Mouse (Mus musculus): ENCODE results near the gene Pole. TPM values are rescaled to one million over a fixed set of nuclear protein-coding genes. Genes with fewer than 3 reads are reported as not detected.

Gene Pole
- polyA plus RNA-seq (2014; fragmentation: Illumina TruSeq; extraction: RNeasy Lipid Tissue Mini Kit (QIAGEN cat#74804); ENCODE audit: low read depth, low replicate concordance), result 3.2 TPM

GRCm38 (mm10) chr5:110285770-110286445 is at the start of gene Pole, which contains the start of gene Pxmp2:
Gene Pole, plus strand, starts transcription at chr5:110286306.
Gene Pxmp2, minus strand, starts transcription at chr5:110286186.

GRCm38 (mm10) chr5:110269141-110270101 is 16.7 kb upstream of the Pole start, which contains the start of gene Pgam5:
Gene Pgam5, minus strand, starts transcription at chr5:110269913.

GRCm38 (mm10) chr5:110342648-110343284 is 56.7 kb downstream of the Pole start, which contains the start of gene P2rx2:
Gene P2rx2, minus strand, starts transcription at chr5:110343212.

GRCm38 (mm10) chr5:110344524-110344923 is 58.4 kb downstream of the Pole start, which contains the start of gene Lrcol1:
Gene Lrcol1, plus strand, starts transcription at chr5:110344730.

Other genes starting within 250 kb of the Pole start
- 27.9 TPM for gene Gm17655, start 213.8 kb upstream of the Pole start, polyA plus RNA-seq (2014; fragmentation: Illumina TruSeq; extraction: RNeasy Lipid Tissue Mini Kit (QIAGEN cat#74804); ENCODE audit: low read depth, low replicate concordance)
- gene Gm35315, start 191.9 kb upstream of the Pole start, polyA plus RNA-seq (2014; fragmentation: Illumina TruSeq; extraction: RNeasy Lipid Tissue Mini Kit (QIAGEN cat#74804); ENCODE audit: low read depth, low replicate concordance), result 8.3 TPM
- not detected for gene Plcxd1, start 186.3 kb upstream of the Pole start, polyA plus RNA-seq (2014; fragmentation: Illumina TruSeq; extraction: RNeasy Lipid Tissue Mini Kit (QIAGEN cat#74804); ENCODE audit: low read depth, low replicate concordance)
- not detected for gene Gtpbp6, start 178.1 kb upstream of the Pole start, polyA plus RNA-seq (2014; fragmentation: Illumina TruSeq; extraction: RNeasy Lipid Tissue Mini Kit (QIAGEN cat#74804); ENCODE audit: low read depth, low replicate concordance)
- gene Zfp605, start 176.2 kb upstream of the Pole start, polyA plus RNA-seq (2014; fragmentation: Illumina TruSeq; extraction: RNeasy Lipid Tissue Mini Kit (QIAGEN cat#74804); ENCODE audit: low read depth, low replicate concordance), result 8.7 TPM
- gene Chfr, start 150.5 kb upstream of the Pole start, polyA plus RNA-seq (2014; fragmentation: Illumina TruSeq; extraction: RNeasy Lipid Tissue Mini Kit (QIAGEN cat#74804); ENCODE audit: low read depth, low replicate concordance), result 48.4 TPM
- gene Golga3, start 109.6 kb upstream of the Pole start, polyA plus RNA-seq (2014; fragmentation: Illumina TruSeq; extraction: RNeasy Lipid Tissue Mini Kit (QIAGEN cat#74804); ENCODE audit: low read depth, low replicate concordance), result 37.5 TPM
- gene Ankle2, start 55.3 kb upstream of the Pole start, polyA plus RNA-seq (2014; fragmentation: Illumina TruSeq; extraction: RNeasy Lipid Tissue Mini Kit (QIAGEN cat#74804); ENCODE audit: low read depth, low replicate concordance), result 35.8 TPM
- 28.3 TPM for gene Pgam5, start 16.4 kb upstream of the Pole start, polyA plus RNA-seq (2014; fragmentation: Illumina TruSeq; extraction: RNeasy Lipid Tissue Mini Kit (QIAGEN cat#74804); ENCODE audit: low read depth, low replicate concordance)
- gene Pxmp2, start 120 bp upstream of the Pole start, polyA plus RNA-seq (2014; fragmentation: Illumina TruSeq; extraction: RNeasy Lipid Tissue Mini Kit (QIAGEN cat#74804); ENCODE audit: low read depth, low replicate concordance), result 6.7 TPM
- gene P2rx2, start 56.9 kb downstream of the Pole start, polyA plus RNA-seq (2014; fragmentation: Illumina TruSeq; extraction: RNeasy Lipid Tissue Mini Kit (QIAGEN cat#74804); ENCODE audit: low read depth, low replicate concordance), result 1.3 TPM
- gene Lrcol1, start 58.4 kb downstream of the Pole start, polyA plus RNA-seq (2014; fragmentation: Illumina TruSeq; extraction: RNeasy Lipid Tissue Mini Kit (QIAGEN cat#74804); ENCODE audit: low read depth, low replicate concordance), result not detected
- 4.6 TPM for gene Fbrsl1, start 162.2 kb downstream of the Pole start, polyA plus RNA-seq (2014; fragmentation: Illumina TruSeq; extraction: RNeasy Lipid Tissue Mini Kit (QIAGEN cat#74804); ENCODE audit: low read depth, low replicate concordance)

Data from sigmoid colon, adult 10 weeks (tissue).